Mouse (Mus musculus): ENCODE results near the gene Rbfox1. TPM values are rescaled to one million over a fixed set of nuclear protein-coding genes. Genes with fewer than 3 reads are reported as not detected.

Rbfox1 gene
- polyA plus RNA-seq, 1 experiment from 2014 or later: 4.7 TPM

- H3K4me2 ChIP-seq (ENCODE audit: low read length): no peak overlapping the region
- H3K27ac ChIP-seq (replicated peaks in 1 of 2; ENCODE audit: control insufficient read depth in 1 of 2, insufficient read depth in 1 of 2, low read depth in 2 of 2, low read length in 2 of 2): no peak overlapping the region
- no peaks in the 10 kb centered on the region for H3K36me3 ChIP-seq (ENCODE audit: control insufficient read depth, insufficient read depth, low read length)
- H3K4me1 ChIP-seq (ENCODE audit: control insufficient read depth in 2 of 2, insufficient read depth in 2 of 2, low read length in 2 of 2): no peaks in the 10 kb centered on the region
- no peaks in the 10 kb centered on the region for H3K27me3 ChIP-seq (ENCODE audit: control insufficient read depth, insufficient read depth, low read length)
- WGBS: 13% methylated on average over 9 of the region's 9 CpGs
- H3K9me3 ChIP-seq (ENCODE audit: control insufficient read depth, low read length): no peaks in the 10 kb centered on the region
- no peak overlapping the region for H3K4me3 ChIP-seq (ENCODE audit: control insufficient read depth in 1 of 2, insufficient read depth in 1 of 2, low read depth in 1 of 2, low read length in 2 of 2)
- no peak overlapping the region for H3K9ac ChIP-seq (ENCODE audit: low read length)
- no peak for ATAC-seq (ENCODE audit: insufficient number of reproducible peaks, insufficient read depth, low FRiP score, low read depth)
Measured at GRCm38 (mm10) chr16:6791655-6792054, 906.5 kb downstream of the Rbfox1 start.

DNA sequence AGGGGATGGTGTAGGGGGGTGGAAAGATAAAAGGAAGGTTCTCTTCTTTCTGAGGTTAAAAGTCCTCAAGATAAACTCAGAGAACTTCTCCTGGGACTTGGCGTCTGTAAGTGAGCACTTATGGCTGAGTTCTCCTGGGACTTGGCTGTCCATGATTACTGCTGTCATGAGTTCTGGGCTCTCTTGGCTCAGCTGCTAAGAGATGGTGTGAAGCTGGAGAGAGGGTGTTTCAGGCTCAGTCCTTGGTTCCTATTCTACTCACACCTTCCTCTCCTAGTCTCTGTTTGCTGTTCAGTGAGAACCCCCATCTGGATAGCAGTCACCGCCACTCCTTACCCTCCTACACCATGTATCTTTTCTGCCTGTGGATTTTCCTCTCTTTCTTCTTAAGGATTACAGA lies 921.1 kb downstream of the Rbfox1 start:
- no peaks in the 10 kb centered on the region for H3K4me1 ChIP-seq (ENCODE audit: control insufficient read depth in 2 of 2, insufficient read depth in 2 of 2, low read length in 2 of 2)
- 57% methylated on average over 2 of the region's 2 CpGs for WGBS

GRCm38 (mm10) chr16:6807835-6808234 lies 922.7 kb downstream of the Rbfox1 start:
- ATAC-seq (ENCODE audit: insufficient number of reproducible peaks, insufficient read depth, low FRiP score, low read depth): no peak
- Histone ChIP-seq H3K27ac (replicated peaks in 1 of 2; ENCODE audit: control insufficient read depth in 1 of 2, insufficient read depth in 1 of 2, low read depth in 2 of 2, low read length in 2 of 2) (no peak overlapping the region), H3K9ac (ENCODE audit: low read length) (no peak overlapping the region), H3K9me3 (ENCODE audit: control insufficient read depth, low read length) (no peaks in the 10 kb centered on the region), H3K4me3 (ENCODE audit: control insufficient read depth in 1 of 2, insufficient read depth in 1 of 2, low read depth in 1 of 2, low read length in 2 of 2) (no peak overlapping the region), H3K4me1 (ENCODE audit: control insufficient read depth in 2 of 2, insufficient read depth in 2 of 2, low read length in 2 of 2) (no peaks in the 10 kb centered on the region), H3K27me3 (ENCODE audit: control insufficient read depth, insufficient read depth, low read length) (no peaks in the 10 kb centered on the region), H3K36me3 (ENCODE audit: control insufficient read depth, insufficient read depth, low read length) (no peaks in the 10 kb centered on the region), H3K4me2 (ENCODE audit: low read length) (no peak overlapping the region)
- 56% methylated on average over 2 of the region's 2 CpGs for WGBS

More for the DNA sequence above, 921.1 kb downstream of the Rbfox1 start:
- Histone ChIP-seq H3K27me3 (ENCODE audit: control insufficient read depth, insufficient read depth, low read length) (no peaks in the 10 kb centered on the region), H3K4me3 (ENCODE audit: control insufficient read depth in 1 of 2, insufficient read depth in 1 of 2, low read depth in 1 of 2, low read length in 2 of 2) (no peak overlapping the region), H3K9me3 (ENCODE audit: control insufficient read depth, low read length) (no peaks in the 10 kb centered on the region), H3K36me3 (ENCODE audit: control insufficient read depth, insufficient read depth, low read length) (no peaks in the 10 kb centered on the region), H3K9ac (ENCODE audit: low read length) (no peak overlapping the region), H3K27ac (replicated peaks in 1 of 2; ENCODE audit: control insufficient read depth in 1 of 2, insufficient read depth in 1 of 2, low read depth in 2 of 2, low read length in 2 of 2) (no peak overlapping the region), H3K4me2 (ENCODE audit: low read length) (no peak overlapping the region)
- ATAC-seq (ENCODE audit: insufficient number of reproducible peaks, insufficient read depth, low FRiP score, low read depth): no peak

- H3K9ac ChIP-seq (ENCODE audit: low read length): no peak overlapping the region
- no peak overlapping the region for H3K27ac ChIP-seq (replicated peaks in 1 of 2; ENCODE audit: control insufficient read depth in 1 of 2, insufficient read depth in 1 of 2, low read depth in 2 of 2, low read length in 2 of 2)
- 66% methylated on average over 3 of the region's 3 CpGs for WGBS
- no peaks in the 10 kb centered on the region for H3K4me1 ChIP-seq (ENCODE audit: control insufficient read depth in 2 of 2, insufficient read depth in 2 of 2, low read length in 2 of 2)
- H3K36me3 ChIP-seq (ENCODE audit: control insufficient read depth, insufficient read depth, low read length): no peaks in the 10 kb centered on the region
- ATAC-seq (ENCODE audit: insufficient number of reproducible peaks, insufficient read depth, low FRiP score, low read depth): no peak
- H3K4me2 ChIP-seq (ENCODE audit: low read length): no peak overlapping the region
- H3K4me3 ChIP-seq (ENCODE audit: control insufficient read depth in 1 of 2, insufficient read depth in 1 of 2, low read depth in 1 of 2, low read length in 2 of 2): no peak overlapping the region
- H3K27me3 ChIP-seq (ENCODE audit: control insufficient read depth, insufficient read depth, low read length): no peaks in the 10 kb centered on the region
- H3K9me3 ChIP-seq (ENCODE audit: control insufficient read depth, low read length): no peaks in the 10 kb centered on the region
Measured at GRCm38 (mm10) chr16:6813871-6814270, 928.7 kb downstream of the Rbfox1 start.

DNA sequence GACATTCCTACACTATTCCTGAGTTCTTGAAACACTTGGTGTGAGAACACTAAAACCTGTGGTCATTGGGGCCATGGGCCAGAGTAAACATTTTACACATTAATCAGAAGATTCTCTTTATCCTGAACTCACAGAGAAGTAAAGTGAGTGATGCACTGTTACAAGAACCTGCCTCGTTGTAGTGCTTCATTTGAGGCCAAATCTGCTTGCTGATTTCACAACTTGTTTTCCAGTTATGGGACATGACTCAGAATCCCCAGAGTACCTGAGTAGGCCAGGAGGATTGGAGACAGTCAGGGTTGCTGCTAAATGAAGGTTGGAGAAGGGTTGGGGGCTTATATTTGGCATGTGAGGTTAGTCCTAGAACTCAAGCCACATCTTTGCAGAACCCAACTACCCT lies 936.6 kb downstream of the Rbfox1 start:
- 58% methylated on average over 1 of the region's 1 CpGs for WGBS

DNA sequence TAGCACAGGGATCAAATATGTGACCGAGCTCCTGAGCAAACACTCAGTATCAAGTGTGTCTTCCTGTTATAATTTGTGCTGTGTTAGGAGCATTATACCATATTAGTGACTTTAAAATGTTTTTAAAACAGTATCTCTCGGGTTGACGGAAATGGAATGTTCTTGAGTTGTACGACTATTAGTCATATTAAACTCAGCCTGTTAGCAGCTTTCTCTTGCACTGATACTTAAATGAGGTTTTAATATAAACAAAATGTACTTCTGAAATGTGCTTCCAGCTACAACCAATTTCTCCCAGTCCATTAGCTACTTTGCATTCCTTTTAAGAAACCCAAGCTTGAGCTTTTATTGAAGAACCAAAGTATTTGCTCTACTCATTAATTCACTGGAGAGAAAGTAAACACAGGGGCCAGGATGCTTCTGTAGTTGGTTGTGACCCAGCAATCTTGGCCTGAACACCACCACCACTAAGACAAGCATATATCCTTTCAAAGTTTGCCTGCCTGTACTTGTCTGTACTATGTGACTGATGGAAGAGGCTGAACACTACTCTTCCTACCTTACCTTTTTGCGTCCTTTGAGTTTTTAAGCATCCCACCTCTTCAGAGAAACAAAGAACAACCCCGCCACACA lies 944.9 kb downstream of the Rbfox1 start:
- Histone ChIP-seq H3K27me3 (ENCODE audit: control insufficient read depth, insufficient read depth, low read length) (no peaks in the 10 kb centered on the region), H3K36me3 (ENCODE audit: control insufficient read depth, insufficient read depth, low read length) (no peaks in the 10 kb centered on the region), H3K9me3 (ENCODE audit: control insufficient read depth, low read length) (no peaks in the 10 kb centered on the region), H3K4me2 (ENCODE audit: low read length) (no peak overlapping the region), H3K9ac (ENCODE audit: low read length) (no peak overlapping the region), H3K4me1 (ENCODE audit: control insufficient read depth in 2 of 2, insufficient read depth in 2 of 2, low read length in 2 of 2) (no peaks in the 10 kb centered on the region), H3K4me3 (ENCODE audit: control insufficient read depth in 1 of 2, insufficient read depth in 1 of 2, low read depth in 1 of 2, low read length in 2 of 2) (no peak overlapping the region), H3K27ac (replicated peaks in 1 of 2; ENCODE audit: control insufficient read depth in 1 of 2, insufficient read depth in 1 of 2, low read depth in 2 of 2, low read length in 2 of 2) (no peak overlapping the region)
- no peak for ATAC-seq (ENCODE audit: insufficient number of reproducible peaks, insufficient read depth, low FRiP score, low read depth)
- WGBS: 70% methylated on average over 6 of the region's 6 CpGs

More for the DNA sequence above, 936.6 kb downstream of the Rbfox1 start:
- Histone ChIP-seq H3K9me3 (ENCODE audit: control insufficient read depth, low read length) (no peaks in the 10 kb centered on the region), H3K9ac (ENCODE audit: low read length) (no peak overlapping the region), H3K36me3 (ENCODE audit: control insufficient read depth, insufficient read depth, low read length) (no peaks in the 10 kb centered on the region), H3K4me2 (ENCODE audit: low read length) (no peak overlapping the region), H3K27me3 (ENCODE audit: control insufficient read depth, insufficient read depth, low read length) (no peaks in the 10 kb centered on the region), H3K4me1 (ENCODE audit: control insufficient read depth in 2 of 2, insufficient read depth in 2 of 2, low read length in 2 of 2) (no peaks in the 10 kb centered on the region), H3K4me3 (ENCODE audit: control insufficient read depth in 1 of 2, insufficient read depth in 1 of 2, low read depth in 1 of 2, low read length in 2 of 2) (no peak overlapping the region), H3K27ac (replicated peaks in 1 of 2; ENCODE audit: control insufficient read depth in 1 of 2, insufficient read depth in 1 of 2, low read depth in 2 of 2, low read length in 2 of 2) (no peak overlapping the region)
- no peak for ATAC-seq (ENCODE audit: insufficient number of reproducible peaks, insufficient read depth, low FRiP score, low read depth)

DNA sequence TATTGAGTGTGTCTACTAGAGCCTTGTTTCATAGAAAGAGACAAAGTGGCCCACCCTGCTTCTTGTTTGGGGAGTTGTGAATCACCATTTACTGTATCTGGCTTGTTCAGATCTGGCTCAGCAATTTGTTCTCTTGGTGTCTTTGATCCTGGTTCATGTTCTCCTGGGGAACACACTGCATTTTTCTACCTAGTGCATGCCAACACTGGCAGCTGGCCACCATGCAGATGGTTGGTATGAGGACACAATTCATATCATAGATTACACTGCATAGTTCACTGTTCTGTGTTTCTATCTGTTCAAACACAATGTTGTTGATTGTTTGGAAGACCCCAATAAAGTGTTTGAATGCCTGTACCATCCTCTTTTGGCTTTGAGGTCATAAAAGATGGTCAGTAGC lies 948.3 kb downstream of the Rbfox1 start:
- ATAC-seq (ENCODE audit: insufficient number of reproducible peaks, insufficient read depth, low FRiP score, low read depth): no peak
- no peaks in the 10 kb centered on the region for H3K9me3 ChIP-seq (ENCODE audit: control insufficient read depth, low read length)
- no peak overlapping the region for H3K4me2 ChIP-seq (ENCODE audit: low read length)
- H3K36me3 ChIP-seq (ENCODE audit: control insufficient read depth, insufficient read depth, low read length): no peaks in the 10 kb centered on the region
- H3K4me3 ChIP-seq (ENCODE audit: control insufficient read depth in 1 of 2, insufficient read depth in 1 of 2, low read depth in 1 of 2, low read length in 2 of 2): no peak overlapping the region
- no peaks in the 10 kb centered on the region for H3K27me3 ChIP-seq (ENCODE audit: control insufficient read depth, insufficient read depth, low read length)
- no peaks in the 10 kb centered on the region for H3K4me1 ChIP-seq (ENCODE audit: control insufficient read depth in 2 of 2, insufficient read depth in 2 of 2, low read length in 2 of 2)
- no peak overlapping the region for H3K9ac ChIP-seq (ENCODE audit: low read length)
- H3K27ac ChIP-seq (replicated peaks in 1 of 2; ENCODE audit: control insufficient read depth in 1 of 2, insufficient read depth in 1 of 2, low read depth in 2 of 2, low read length in 2 of 2): no peak overlapping the region

DNA sequence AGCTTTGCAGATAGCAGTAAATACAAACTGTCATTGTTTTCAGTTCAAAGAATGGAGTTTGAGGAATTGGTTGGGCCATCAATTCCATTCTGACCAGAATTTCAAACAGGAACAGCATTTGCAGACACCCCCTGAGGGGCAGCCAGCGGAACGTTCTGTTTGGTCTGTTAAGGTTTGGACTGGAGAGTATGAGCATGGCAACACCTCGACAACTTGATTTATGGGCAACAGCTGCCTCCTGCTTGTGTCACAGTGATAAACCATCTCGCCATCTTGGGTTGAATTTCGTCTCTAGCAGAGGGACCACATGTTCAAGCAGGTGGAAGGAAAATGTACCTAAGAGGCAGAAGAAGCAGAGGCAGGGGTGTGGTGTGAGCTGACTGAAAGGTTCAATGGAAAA lies 949.9 kb downstream of the Rbfox1 start:
- Histone ChIP-seq H3K9ac (ENCODE audit: low read length) (no peak overlapping the region), H3K36me3 (ENCODE audit: control insufficient read depth, insufficient read depth, low read length) (no peaks in the 10 kb centered on the region), H3K9me3 (ENCODE audit: control insufficient read depth, low read length) (no peaks in the 10 kb centered on the region), H3K4me1 (ENCODE audit: control insufficient read depth in 2 of 2, insufficient read depth in 2 of 2, low read length in 2 of 2) (no peaks in the 10 kb centered on the region; a peak in 1 of 4 replicates), H3K4me3 (ENCODE audit: control insufficient read depth in 1 of 2, insufficient read depth in 1 of 2, low read depth in 1 of 2, low read length in 2 of 2) (no peak overlapping the region), H3K4me2 (ENCODE audit: low read length) (no peak overlapping the region), H3K27me3 (ENCODE audit: control insufficient read depth, insufficient read depth, low read length) (no peaks in the 10 kb centered on the region), H3K27ac (replicated peaks in 1 of 2; ENCODE audit: control insufficient read depth in 1 of 2, insufficient read depth in 1 of 2, low read depth in 2 of 2, low read length in 2 of 2) (no peak overlapping the region)
- ATAC-seq (ENCODE audit: insufficient number of reproducible peaks, insufficient read depth, low FRiP score, low read depth): no peak
- 65% methylated on average over 5 of the region's 5 CpGs for WGBS
